Comparison of ENCODE assay signal across 26 mouse cellular contexts in genomic region chr10:79524433-79524832, GRCm38 (mm10). TPM values are rescaled to one million over a fixed set of nuclear protein-coding genes. Genes with fewer than 3 reads are reported as not detected.
"Had no signal": no experiment of that assay in that cellular context is flagged by ENCODE, and none has a peak within 500 bp of the region (broad histone marks: within the 10 kb centered on the region; RNA-seq: fewer than 3 reads in every experiment).

No protein-coding gene starts in this region.

- H3K4me1 ChIP-seq: liver, embryonic 15.5 days; lung, embryonic 15.5 days; midbrain, embryonic 10.5 days; neural tube, embryonic 13.5 days; neural tube, embryonic 15.5 days had no signal

- H3K9ac ChIP-seq: liver, embryonic 15.5 days; liver, postnatal 0 days; lung, embryonic 15.5 days; neural tube, embryonic 13.5 days; neural tube, embryonic 15.5 days had no signal

- H3K27me3 ChIP-seq: liver, embryonic 15.5 days; lung, embryonic 15.5 days; neural tube, embryonic 13.5 days; neural tube, embryonic 15.5 days had no signal

- H3K9me3 ChIP-seq: liver, embryonic 15.5 days; lung, embryonic 15.5 days; midbrain, embryonic 10.5 days; neural tube, embryonic 13.5 days; neural tube, embryonic 15.5 days had no signal

- ATAC-seq: liver, postnatal 0 days; lung, postnatal 0 days had no signal

- H3K4me2 ChIP-seq: liver, embryonic 15.5 days; lung, embryonic 15.5 days; neural tube, embryonic 13.5 days; neural tube, embryonic 15.5 days had no signal

- DNase-seq: liver, postnatal 0 days; lung, adult 2 months; lung, postnatal 4 days; midbrain, embryonic 14.5 days; retina, postnatal 1 day; right cerebral cortex, adult 18-20 months; right cerebral cortex, postnatal 25 days; right cerebral cortex, postnatal 4 days; spleen, adult 18-20 months; thymus, adult 18-20 months; thymus, postnatal 14 days; thymus, postnatal 36 days had no signal

- H3K27ac ChIP-seq: liver, embryonic 15.5 days; lung, embryonic 15.5 days; midbrain, embryonic 10.5 days; neural tube, embryonic 13.5 days; neural tube, embryonic 15.5 days had no signal

- H3K4me3 ChIP-seq: liver, embryonic 15.5 days; lung, embryonic 15.5 days; midbrain, embryonic 10.5 days; myocyte; neural tube, embryonic 13.5 days; neural tube, embryonic 15.5 days had no signal

RNA-seq across cellular contexts. Expression of gene Vmn2r83, which starts 55.9 kb away (rescaled TPM):
- total RNA-seq: megakaryocyte, adult 5-6 weeks; megakaryocyte-erythroid progenitor cell, adult 5-6 weeks had no signal
- polyA plus RNA-seq: liver, embryonic 15.5 days; liver, postnatal 0 days; lung, adult 2 months; lung, embryonic 15.5 days; lung, postnatal 0 days; midbrain, embryonic 10.5 days; midbrain, embryonic 14.5 days; myocyte; neural tube, embryonic 11.5 days; neural tube, embryonic 13.5 days; small intestine, adult 2 months; stomach, embryonic 14.5 days; stomach, embryonic 16.5 days; thymus, postnatal 0 days had no signal
